In the genomic region with DNA sequence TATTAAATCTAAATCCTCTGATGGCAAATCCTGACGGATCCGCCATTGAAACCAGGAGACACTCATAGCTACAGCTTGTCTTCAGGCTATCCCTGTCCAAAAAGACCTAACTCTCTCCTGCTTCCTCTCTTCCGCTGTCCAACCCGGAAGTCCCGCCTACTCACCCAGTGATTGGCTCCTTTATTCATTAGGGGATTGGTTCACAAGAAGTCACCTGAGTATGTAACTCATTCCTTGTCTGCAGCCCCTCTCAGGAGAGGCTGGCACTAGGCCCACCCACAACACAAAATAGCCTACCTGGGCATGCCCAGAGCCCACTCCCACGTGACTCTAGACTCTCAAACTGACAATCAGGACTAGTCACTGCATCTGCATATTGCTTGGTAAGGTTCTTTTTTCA, we compare ENCODE assay signal across 25 mouse cellular contexts.
"Had no signal": no experiment of that assay in that cellular context is flagged by ENCODE, and none has a peak within 500 bp of the region (broad histone marks: within the 10 kb centered on the region; RNA-seq: fewer than 3 reads in every experiment).

No protein-coding gene starts in this region.

- H3K9me3 ChIP-seq: limb, embryonic 10.5 days; lung, embryonic 15.5 days; stomach, embryonic 15.5 days had no signal

- DNase-seq: kidney, adult 2 months; kidney, postnatal 25 days; layer of hippocampus, adult 9-11 months; liver; lung, adult 18-20 months; lung, postnatal 10 days; lung, postnatal 36 days; right cerebral cortex, postnatal 14 days; right cerebral cortex, postnatal 4 days; thymus, postnatal 25 days had no signal

- H3K4me1 ChIP-seq: limb, embryonic 10.5 days; limb, embryonic 13.5 days; liver, embryonic 12.5 days; liver, embryonic 15.5 days; lung, embryonic 15.5 days; megakaryocyte, embryonic 14.5 days; midbrain, embryonic 10.5 days; midbrain, embryonic 13.5 days; neural tube, embryonic 13.5 days; stomach, embryonic 15.5 days had no signal

- H3K27ac ChIP-seq: kidney, postnatal 0 days; layer of hippocampus, adult 2 months; limb, embryonic 10.5 days; limb, embryonic 13.5 days; liver, embryonic 12.5 days; liver, embryonic 15.5 days; lung, embryonic 15.5 days; midbrain, embryonic 10.5 days; midbrain, embryonic 13.5 days; neural tube, embryonic 13.5 days; stomach, embryonic 15.5 days had no signal

- ATAC-seq: intestine, postnatal 0 days; liver, embryonic 12.5 days; midbrain, embryonic 13.5 days; midbrain, embryonic 16.5 days had no signal

- H3K36me3 ChIP-seq: limb, embryonic 10.5 days; limb, embryonic 13.5 days; liver, embryonic 12.5 days; liver, embryonic 15.5 days; lung, embryonic 15.5 days; midbrain, embryonic 10.5 days; midbrain, embryonic 13.5 days; neural tube, embryonic 13.5 days; stomach, embryonic 15.5 days had no signal

- H3K9ac ChIP-seq: limb, embryonic 13.5 days; liver, embryonic 12.5 days; liver, embryonic 15.5 days; lung, embryonic 15.5 days; midbrain, embryonic 13.5 days; neural tube, embryonic 13.5 days; stomach, embryonic 15.5 days had no signal

- H3K4me3 ChIP-seq: layer of hippocampus, adult 2 months; limb, embryonic 10.5 days; limb, embryonic 13.5 days; liver, embryonic 12.5 days; liver, embryonic 15.5 days; lung, embryonic 15.5 days; megakaryocyte, embryonic 14.5 days; midbrain, embryonic 10.5 days; midbrain, embryonic 13.5 days; myocyte; neural tube, embryonic 13.5 days; stomach, embryonic 15.5 days had no signal
